Mouse (Mus musculus): ENCODE measurements around the gene Ttc30a1. TPM values are rescaled to one million over a fixed set of nuclear protein-coding genes. Genes with fewer than 3 reads are reported as not detected.
"Not testable (repeated sequence)": the region's sequence is repeated elsewhere in the genome, so short reads cannot be mapped to it uniquely, and the experiment has no call there.

Ttc30a1 gene
- polyA plus RNA-seq, 1 experiment, result 3.5 TPM

- no peak for DNase-seq (ENCODE audit: low spot score)
These were observed 1.3 kb upstream of the Ttc30a1 start for GRCm38 (mm10) chr2:75983091-75983490.

- DNase-seq (ENCODE audit: low spot score), result no peak
These were observed 859 bp upstream of the Ttc30a1 start for GRCm38 (mm10) chr2:75982626-75983025.

GRCm38 (mm10) chr2:75980933-75981439, 781 bp downstream of the Ttc30a1 start:
- not testable (repeated sequence) for DNase-seq (ENCODE audit: low spot score)

GRCm38 (mm10) chr2:75977752-75978368, 3.9 kb downstream of the Ttc30a1 start, which contains the start of gene Ttc30a2:
Gene Ttc30a2 (minus strand): TSS chr2:75978170.
- not testable (repeated sequence) for DNase-seq (ENCODE audit: low spot score)

GRCm38 (mm10) chr2:75976070-75976469, 5.7 kb downstream of the Ttc30a1 start:
- DNase-seq (ENCODE audit: low spot score), result not testable (repeated sequence)

- no peak for DNase-seq (ENCODE audit: low spot score)
These were observed 7.6 kb downstream of the Ttc30a1 start for GRCm38 (mm10) chr2:75974131-75974530.

GRCm38 (mm10) chr2:75964972-75965371, 16.8 kb downstream of the Ttc30a1 start:
- DNase-seq (ENCODE audit: low spot score), result no peak

GRCm38 (mm10) chr2:75964512-75964911, 17.3 kb downstream of the Ttc30a1 start:
- no peak for DNase-seq (ENCODE audit: low spot score)

GRCm38 (mm10) chr2:75964051-75964450, 17.7 kb downstream of the Ttc30a1 start:
- DNase-seq (ENCODE audit: low spot score), result no peak

GRCm38 (mm10) chr2:75963211-75963840, 18.4 kb downstream of the Ttc30a1 start:
- DNase-seq (ENCODE audit: low spot score), result no peak

GRCm38 (mm10) chr2:75960366-75961330, 21.1 kb downstream of the Ttc30a1 start:
- no peak for DNase-seq (ENCODE audit: low spot score)

- DNase-seq (ENCODE audit: low spot score), result no peak
These were observed 21.9 kb downstream of the Ttc30a1 start for GRCm38 (mm10) chr2:75959850-75960365.

GRCm38 (mm10) chr2:75959183-75959849, 22.5 kb downstream of the Ttc30a1 start:
- DNase-seq (ENCODE audit: low spot score), result no peak

GRCm38 (mm10) chr2:75955709-75956108, 26.1 kb downstream of the Ttc30a1 start:
- DNase-seq (ENCODE audit: low spot score), result no peak

- no peak for DNase-seq (ENCODE audit: low spot score)
These were observed 28.4 kb downstream of the Ttc30a1 start for GRCm38 (mm10) chr2:75953320-75953719.

- DNase-seq (ENCODE audit: low spot score), result no peak
These were observed 31.1 kb downstream of the Ttc30a1 start for GRCm38 (mm10) chr2:75950685-75951084.

GRCm38 (mm10) chr2:75938117-75939063, 43.4 kb downstream of the Ttc30a1 start, which contains the start of gene Ttc30b:
Gene Ttc30b (minus strand): TSS chr2:75938585.
- peak; percentile 59 for DNase-seq (ENCODE audit: low spot score)

- peak; percentile 22 for DNase-seq (ENCODE audit: low spot score)
These were observed 44.1 kb downstream of the Ttc30a1 start for GRCm38 (mm10) chr2:75937520-75938116.

GRCm38 (mm10) chr2:75936685-75937084, 45.1 kb downstream of the Ttc30a1 start:
- not testable (repeated sequence) for DNase-seq (ENCODE audit: low spot score)

- no peak for DNase-seq (ENCODE audit: low spot score)
These were observed 48.2 kb downstream of the Ttc30a1 start for GRCm38 (mm10) chr2:75933541-75933940.
